Mouse (Mus musculus) heart, embryonic 13.5 days (tissue): ENCODE data around the gene Lsr. TPM values are rescaled to one million over a fixed set of nuclear protein-coding genes. Genes with fewer than 3 reads are reported as not detected.

Source experiments
- ATAC-seq: fragments of 200-750 bp; cut with Nextera tagmentation; 2 replicates; pipeline ENCODE4 v1.8.0; 2017; ENCODE audit warnings: moderate TSS enrichment; ENCODE audit not compliant: insufficient number of reproducible peaks, low FRiP score, low TSS enrichment; ENCODE audit errors: extremely low read depth
- H3K27ac ChIP-seq: fragments of 300-500 bp; sonication (generic); replicated peaks from 2 replicates; pipeline ENCODE4 v1.5.1; 2015; ENCODE audit warnings: moderate library complexity, mild to moderate bottlenecking, inconsistent platforms
- H3K27me3 ChIP-seq: fragments of 300-500 bp; sonication (generic); replicated peaks from 2 replicates; pipeline ENCODE4 v1.6.1; 2015; ENCODE audit warnings: mild to moderate bottlenecking, inconsistent platforms
- H3K36me3 ChIP-seq: fragments of 300-500 bp; sonication (generic); 2 replicates; pipeline ENCODE4 v1.6.1; 2015; ENCODE audit warnings: mild to moderate bottlenecking, inconsistent platforms
- H3K4me1 ChIP-seq: fragments of 300-500 bp; sonication (generic); 2 replicates; pipeline ENCODE4 v1.6.1; 2015; ENCODE audit warnings: inconsistent platforms
- H3K4me2 ChIP-seq: fragments of 300-500 bp; sonication (generic); 2 replicates; pipeline ENCODE4 v1.6.1; 2015; ENCODE audit warnings: inconsistent platforms, mild to moderate bottlenecking, moderate library complexity
- H3K4me3 ChIP-seq: fragments of 300-500 bp; sonication (generic); 2 replicates; pipeline ENCODE4 v1.5.1; 2015; ENCODE audit warnings: moderate library complexity, mild to moderate bottlenecking, inconsistent platforms
- H3K9ac ChIP-seq: fragments of 300-500 bp; sonication (generic); 2 replicates; pipeline ENCODE4 v1.6.1; 2015; ENCODE audit warnings: inconsistent platforms, mild to moderate bottlenecking, moderate library complexity
- H3K9me3 ChIP-seq: fragments of 300-500 bp; sonication (generic); 2 replicates; pipeline ENCODE4 v1.6.1; 2016; ENCODE audit warnings: inconsistent platforms
- WGBS: fragments of 180-500 bp; shearing (Covaris S2); methylation state at CpG from one replicate; pipeline ENCODE4 v1.1.7; 2015; ENCODE audit warnings: mixed read lengths; 5-methylcytosine and 5-hydroxymethylcytosine counted together
- polyA plus RNA-seq: library from polyadenylated mRNA; unstranded; fragments of >200 nt; fragmentation: Nextera tagmentation; extraction: Ambion mirVana; gene quantifications from 2 replicates; pipeline ENCODE4 v1.2.1, GENCODE M21; 2015

Gene Lsr
- polyA plus RNA-seq, 1 experiment from 2014 or later, result 12.1 TPM

- no peak for ATAC-seq
- H3K4me3 ChIP-seq, result no peak overlapping the region
- H3K4me1 ChIP-seq, result peaks cover 13% of the 10 kb centered on the region
- no peak overlapping the region for H3K9ac ChIP-seq
- H3K9me3 ChIP-seq, result no peaks in the 10 kb centered on the region
- no peak overlapping the region for H3K27ac ChIP-seq
- H3K27me3 ChIP-seq, result no peaks in the 10 kb centered on the region
- peaks cover 12% of the 10 kb centered on the region for H3K36me3 ChIP-seq
- WGBS, result 91% methylated on average over 5 of the region's 5 CpGs
- H3K4me2 ChIP-seq, result no peak overlapping the region
These were observed 10.4 kb downstream of the Lsr start for GRCm38 (mm10) chr7:30962862-30963261.

- Histone ChIP-seq H3K27me3 (no peaks in the 10 kb centered on the region), H3K4me2 (no peak overlapping the region), H3K36me3 (peaks cover 16% of the 10 kb centered on the region), H3K9me3 (no peaks in the 10 kb centered on the region), H3K4me1 (peaks cover 24% of the 10 kb centered on the region), H3K9ac (no peak overlapping the region), H3K27ac (no peak overlapping the region), H3K4me3 (no peak overlapping the region)
- no peak for ATAC-seq
- 80% methylated on average over 6 of the region's 6 CpGs for WGBS
These were observed 13.4 kb downstream of the Lsr start for GRCm38 (mm10) chr7:30959786-30960349.

GRCm38 (mm10) chr7:30958866-30959487, 14.3 kb downstream of the Lsr start:
- H3K4me1 ChIP-seq, result peaks cover 24% of the 10 kb centered on the region
- WGBS, result 93% methylated on average over 9 of the region's 9 CpGs
- H3K4me3 ChIP-seq, result no peak overlapping the region
- no peak overlapping the region for H3K27ac ChIP-seq
- peaks cover 25% of the 10 kb centered on the region for H3K36me3 ChIP-seq
- no peaks in the 10 kb centered on the region for H3K27me3 ChIP-seq
- no peaks in the 10 kb centered on the region for H3K9me3 ChIP-seq
- ATAC-seq, result no peak
- H3K4me2 ChIP-seq, result no peak overlapping the region
- 0 out of 2 replicates have a peak overlapping the region, but pooled peaks have one; percentile 100 for H3K9ac ChIP-seq

DNA sequence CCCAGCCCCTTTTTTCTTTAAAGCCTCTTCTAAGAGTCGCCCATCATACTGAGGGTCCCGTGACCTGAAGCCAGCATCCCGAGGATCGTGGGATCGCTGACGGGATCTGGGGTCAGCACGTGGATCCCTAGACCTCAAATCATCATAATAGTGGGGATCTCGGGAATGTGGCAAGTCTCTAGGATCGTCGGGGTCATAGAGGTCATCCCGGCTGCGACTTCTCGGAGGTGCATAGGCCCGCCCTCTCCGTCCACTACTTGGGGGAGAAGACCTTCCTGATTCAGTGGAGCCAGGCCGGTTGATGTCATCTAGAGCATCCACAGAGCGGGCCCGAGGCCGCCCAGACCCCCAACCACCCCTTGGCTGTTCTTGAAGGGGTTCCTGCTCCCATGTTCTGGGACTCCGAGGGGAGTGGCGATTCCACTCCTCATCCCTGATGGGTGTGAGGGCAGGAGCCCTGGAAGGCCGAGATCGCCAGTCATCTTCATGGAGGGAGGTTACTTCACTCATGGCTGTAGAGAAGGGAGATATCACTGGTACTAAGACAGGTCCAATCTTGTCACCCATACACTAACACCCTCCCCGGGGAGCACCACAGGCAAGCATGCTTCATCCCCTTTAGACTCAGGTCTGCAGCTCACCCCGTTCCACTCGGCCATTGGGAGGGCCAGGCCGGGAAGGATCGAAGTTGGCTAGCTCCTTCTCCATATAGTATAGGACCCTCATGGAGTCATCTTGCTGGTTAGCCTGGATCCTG, 15.0 kb downstream of the Lsr start:
- H3K36me3 ChIP-seq, result peaks cover 32% of the 10 kb centered on the region
- H3K27ac ChIP-seq, result peak overlapping the region; percentile 99
- peak overlapping the region; percentile 100 for H3K9ac ChIP-seq
- ATAC-seq, result no peak
- H3K4me2 ChIP-seq, result peak overlapping the region; percentile 89
- 72% methylated on average over 28 of the region's 28 CpGs for WGBS
- peak overlapping the region; percentile 96 for H3K4me3 ChIP-seq
- H3K27me3 ChIP-seq, result no peaks in the 10 kb centered on the region
- H3K4me1 ChIP-seq, result peaks cover 19% of the 10 kb centered on the region
- H3K9me3 ChIP-seq, result no peaks in the 10 kb centered on the region

DNA sequence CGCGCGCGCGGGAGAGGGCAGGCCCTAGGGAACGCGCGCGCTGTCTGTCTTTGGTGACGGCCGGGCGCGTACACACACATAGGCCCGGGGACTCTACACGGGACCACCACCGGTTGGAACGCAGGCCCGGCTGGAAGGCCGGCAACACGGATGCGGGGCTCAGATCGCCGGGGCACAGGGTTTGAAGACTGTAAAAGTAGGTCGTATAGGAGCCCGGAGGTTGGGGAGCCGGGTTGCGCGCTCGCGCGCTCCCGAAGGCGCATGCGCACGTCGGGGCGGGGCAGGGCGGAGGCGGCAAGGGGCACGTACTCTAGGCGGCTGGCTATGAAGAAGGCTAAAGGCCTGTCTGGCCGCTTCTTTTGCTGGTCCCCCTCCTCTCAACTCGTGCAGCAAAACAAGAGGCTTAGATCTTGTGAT, 15.9 kb downstream of the Lsr start:
- H3K4me1 ChIP-seq, result peaks cover 19% of the 10 kb centered on the region
- no peaks in the 10 kb centered on the region for H3K27me3 ChIP-seq
- H3K27ac ChIP-seq, result peak overlapping the region; percentile 99
- peaks cover 41% of the 10 kb centered on the region for H3K36me3 ChIP-seq
- H3K4me3 ChIP-seq, result peak overlapping the region; percentile 96
- WGBS, result 1% methylated on average over 39 of the region's 43 CpGs
- peak overlapping the region; percentile 100 for H3K9ac ChIP-seq
- H3K9me3 ChIP-seq, result no peaks in the 10 kb centered on the region
- ATAC-seq, result peak; percentile 20; the same call in 1 of the 2 replicates
- H3K4me2 ChIP-seq, result peak overlapping the region; percentile 89

GRCm38 (mm10) chr7:30956756-30957366, 16.4 kb downstream of the Lsr start, which contains the start of gene Usf2:
Gene Usf2, minus strand, starts transcription at chr7:30956803.
- peaks cover 19% of the 10 kb centered on the region for H3K4me1 ChIP-seq
- peaks cover 46% of the 10 kb centered on the region for H3K36me3 ChIP-seq
- H3K4me2 ChIP-seq, result peak within 1 kb of the TSS; percentile 89
- no peaks in the 10 kb centered on the region for H3K27me3 ChIP-seq
- peak within 1 kb of the TSS; percentile 99 for H3K27ac ChIP-seq
- ATAC-seq, result peak; percentile 68
- 0% methylated on average over 37 of the region's 82 CpGs for WGBS
- H3K9ac ChIP-seq, result peak within 1 kb of the TSS; percentile 100
- H3K9me3 ChIP-seq, result no peaks in the 10 kb centered on the region
- peak within 1 kb of the TSS; percentile 96 for H3K4me3 ChIP-seq

GRCm38 (mm10) chr7:30956357-30956751, 16.9 kb downstream of the Lsr start:
- no peaks in the 10 kb centered on the region for H3K27me3 ChIP-seq
- ATAC-seq, result peak; percentile 7; the same call in 1 of the 2 replicates
- peak overlapping the region; percentile 99 for H3K27ac ChIP-seq
- peak overlapping the region; percentile 96 for H3K4me3 ChIP-seq
- H3K9me3 ChIP-seq, result no peaks in the 10 kb centered on the region
- peak overlapping the region; percentile 89 for H3K4me2 ChIP-seq
- peak overlapping the region; percentile 100 for H3K9ac ChIP-seq
- peaks cover 51% of the 10 kb centered on the region for H3K36me3 ChIP-seq
- 0% methylated on average over 5 of the region's 49 CpGs for WGBS
- peaks cover 19% of the 10 kb centered on the region for H3K4me1 ChIP-seq

DNA sequence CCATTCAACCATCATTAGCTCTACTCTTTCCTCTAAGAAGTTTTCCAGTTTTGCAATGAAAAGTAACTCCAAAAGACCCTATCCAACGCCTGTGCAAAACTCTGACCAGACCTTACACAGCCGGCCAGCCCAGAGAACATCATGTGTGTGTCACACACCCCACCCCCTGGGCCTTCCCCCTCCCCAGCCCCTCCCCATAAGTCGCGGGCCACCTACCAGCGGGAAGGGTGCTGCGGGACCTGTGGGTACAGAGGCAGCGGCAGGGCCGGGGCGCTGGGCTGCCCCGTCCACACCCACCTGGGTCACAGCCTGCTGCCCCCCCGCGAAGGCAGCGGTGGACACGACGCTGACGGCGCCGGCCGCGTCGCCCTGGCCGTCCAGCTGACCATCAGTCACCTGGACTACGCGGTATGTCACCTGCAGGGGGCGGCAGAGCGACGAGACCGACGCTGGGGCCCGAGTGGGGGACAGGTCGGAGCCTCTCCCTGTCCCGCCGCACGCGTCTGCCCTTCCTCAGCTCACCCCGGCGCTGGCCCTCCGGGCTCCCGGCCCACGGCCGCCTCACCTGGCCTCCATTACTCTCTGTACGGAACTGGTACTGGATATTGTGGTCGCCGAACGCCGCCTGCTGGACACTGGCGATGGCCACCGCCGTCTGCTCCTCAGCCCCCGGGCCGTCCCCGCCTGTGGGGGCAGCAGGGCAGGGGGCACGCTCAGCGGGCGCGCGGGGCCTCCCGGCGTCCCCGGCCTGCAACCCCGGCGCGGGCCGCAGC, 17.5 kb downstream of the Lsr start:
- Histone ChIP-seq H3K4me2 (peak overlapping the region; percentile 89), H3K4me1 (peaks cover 19% of the 10 kb centered on the region), H3K27me3 (no peaks in the 10 kb centered on the region), H3K27ac (peak overlapping the region; percentile 99), H3K4me3 (peak overlapping the region; percentile 96), H3K9me3 (no peaks in the 10 kb centered on the region), H3K9ac (peak overlapping the region; percentile 100), H3K36me3 (peaks cover 57% of the 10 kb centered on the region)
- WGBS, result under 1% methylated on average over 52 of the region's 64 CpGs
- ATAC-seq, result peak; percentile 55

DNA sequence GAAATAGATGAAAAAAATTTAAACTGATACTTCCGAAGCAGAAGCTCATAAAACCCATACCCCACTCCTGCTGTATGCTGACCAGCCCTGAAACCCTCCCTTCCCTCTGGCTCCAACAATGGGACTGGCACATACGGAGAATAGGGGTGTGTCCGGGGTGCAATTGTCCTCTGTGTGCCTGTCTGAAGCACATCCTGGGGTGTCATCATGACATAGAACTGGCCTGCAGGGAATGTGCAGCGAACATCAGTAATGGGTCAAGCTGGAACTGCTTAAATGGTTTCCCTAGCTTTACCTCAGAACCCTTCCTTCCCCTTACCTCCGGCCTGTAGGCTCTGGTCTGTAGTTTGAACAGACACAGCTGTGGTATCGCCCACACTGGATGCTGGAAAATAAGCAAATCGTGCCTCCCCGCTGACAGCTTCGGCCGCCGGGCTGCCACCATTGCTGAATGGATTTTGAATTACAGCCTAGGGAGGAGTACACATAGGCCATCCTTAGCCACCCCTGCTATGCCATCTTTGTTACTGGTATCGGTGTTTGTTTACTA, 18.2 kb downstream of the Lsr start:
- Histone ChIP-seq H3K4me3 (peak overlapping the region; percentile 96), H3K27ac (no peak overlapping the region), H3K9me3 (no peaks in the 10 kb centered on the region), H3K27me3 (no peaks in the 10 kb centered on the region), H3K9ac (peak overlapping the region; percentile 100), H3K4me2 (peak overlapping the region; percentile 89), H3K4me1 (peaks cover 19% of the 10 kb centered on the region), H3K36me3 (peaks cover 64% of the 10 kb centered on the region)
- ATAC-seq, result no peak
- WGBS, result 86% methylated on average over 12 of the region's 12 CpGs

DNA sequence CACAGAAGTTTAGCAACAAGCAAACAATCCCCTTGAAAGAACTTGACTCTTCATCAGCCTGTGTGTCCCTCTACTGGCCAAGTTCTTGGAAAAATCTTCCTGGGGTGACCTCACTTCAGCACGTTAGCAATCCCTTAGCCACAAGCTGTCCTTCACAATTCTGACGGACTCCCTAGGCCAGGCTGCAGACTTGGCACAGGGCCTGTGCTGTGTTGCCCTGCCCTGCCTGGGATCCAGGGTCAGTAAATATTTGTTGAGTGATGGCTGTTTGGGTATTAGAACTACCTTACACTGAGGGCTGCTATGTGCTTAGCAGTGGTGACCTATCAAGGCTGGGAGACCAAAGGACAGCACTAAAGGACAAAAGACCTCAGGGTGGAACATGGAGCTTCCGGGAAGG, 19.2 kb downstream of the Lsr start:
- H3K27me3 ChIP-seq, result no peaks in the 10 kb centered on the region
- no peak for ATAC-seq
- H3K9ac ChIP-seq, result no peak overlapping the region
- WGBS, result 78% methylated on average over 3 of the region's 3 CpGs
- peaks cover 71% of the 10 kb centered on the region for H3K36me3 ChIP-seq
- peaks cover 19% of the 10 kb centered on the region for H3K4me1 ChIP-seq
- H3K4me3 ChIP-seq, result no peak overlapping the region
- H3K4me2 ChIP-seq, result no peak overlapping the region
- H3K9me3 ChIP-seq, result no peaks in the 10 kb centered on the region
- no peak overlapping the region for H3K27ac ChIP-seq
